Mouse (Mus musculus): ENCODE results near the gene Rgs6. TPM values are rescaled to one million over a fixed set of nuclear protein-coding genes. Genes with fewer than 3 reads are reported as not detected.

The Rgs6 gene
- total RNA-seq, 2 experiments from 2014 or later, result 80.0 to 83.2 TPM

DNA sequence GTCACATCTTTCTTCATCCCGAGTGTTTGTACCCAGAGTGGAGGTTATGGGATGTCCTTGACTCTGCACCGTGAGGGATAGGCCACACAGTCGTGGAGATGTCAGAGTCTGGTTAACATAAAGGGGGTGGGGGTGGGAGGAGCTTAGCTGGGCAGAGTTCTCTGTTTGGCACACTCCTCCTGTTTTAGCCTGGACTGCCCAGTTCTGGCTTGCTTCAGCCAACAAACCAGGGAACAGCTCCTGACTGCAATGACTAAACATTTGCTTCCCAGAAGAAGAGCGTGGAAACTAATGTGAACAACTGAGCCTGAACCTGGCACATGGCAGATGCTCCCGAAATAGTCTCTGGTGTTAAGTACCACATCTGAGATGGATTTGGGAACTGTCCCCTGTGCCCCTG, 575.6 kb downstream of the Rgs6 start:
- Histone ChIP-seq H3K4me3 (no peak overlapping the region), H3K27ac (no peak overlapping the region)
- no peak for DNase-seq (ENCODE audit: extremely low spot score in 1 of 2, low spot score in 2 of 2)
- intact Hi-C loops (cut with DNase I), result loop anchor here (2.0 kb wide), 1 partner anchor 325 kb away; no protein-coding TSS in a partner anchor
- TF ChIP-seq CTCF (IDR thresholded peaks at IDR 0.05), result no peak

DNA sequence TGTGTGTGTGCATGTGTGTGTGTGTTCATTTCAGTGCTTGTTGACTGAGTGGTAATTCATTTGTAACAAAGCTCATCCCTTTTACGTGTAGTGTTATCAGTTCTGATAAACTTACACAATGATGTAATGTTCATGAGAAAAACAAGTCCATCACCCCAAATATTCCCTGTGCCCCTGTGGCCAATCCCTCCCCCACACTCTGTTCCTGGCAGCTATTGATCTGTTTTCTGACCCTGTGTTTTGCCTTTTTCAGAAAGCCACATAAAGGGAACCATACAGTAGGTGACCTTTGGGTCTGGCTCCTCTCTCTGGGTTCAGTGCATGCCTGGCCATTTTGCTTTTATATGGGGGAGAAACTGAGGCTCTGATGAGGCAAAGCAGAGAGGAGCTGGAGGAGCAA, 577.0 kb downstream of the Rgs6 start:
- no peak for DNase-seq (ENCODE audit: extremely low spot score in 1 of 2, low spot score in 2 of 2)
- intact Hi-C loops (cut with DNase I), result loop anchor here (5.0 kb wide), 1 partner anchor 157 kb away; no protein-coding TSS in a partner anchor
- H3K27ac ChIP-seq, result no peak overlapping the region
- TF ChIP-seq CTCF (IDR thresholded peaks at IDR 0.05), result no peak
- no peak overlapping the region for H3K4me3 ChIP-seq

DNA sequence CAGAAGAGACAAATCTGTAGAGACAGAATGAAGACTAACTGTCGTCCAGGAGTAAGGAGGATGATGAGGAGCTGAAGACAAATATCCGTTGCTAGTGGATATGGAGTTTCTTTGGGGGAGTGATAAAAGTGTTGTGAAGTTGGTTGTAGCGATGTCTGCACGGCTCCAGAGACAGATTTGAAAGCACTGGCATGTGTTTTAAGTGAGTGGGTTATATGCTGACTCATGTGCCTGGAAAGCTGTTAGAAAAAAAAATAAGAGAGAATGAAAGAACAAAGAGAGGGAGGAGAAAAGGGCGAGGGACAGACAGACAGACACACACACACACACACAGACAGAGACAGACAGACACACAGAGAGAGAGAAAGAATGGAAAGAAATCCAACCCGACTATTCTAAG, 580.2 kb downstream of the Rgs6 start:
- Histone ChIP-seq H3K4me3 (no peak overlapping the region), H3K27ac (peak overlapping the region; percentile 65)
- intact Hi-C loops (cut with DNase I), result loop anchor here (2.0 to 5.0 kb wide), 2 partner anchors 154 to 318 kb away; partner anchors contain the start of gene Dpf3
- DNase-seq (ENCODE audit: extremely low spot score in 1 of 2, low spot score in 2 of 2), result no peak
- no peak for TF ChIP-seq CTCF (IDR thresholded peaks at IDR 0.05)

DNA sequence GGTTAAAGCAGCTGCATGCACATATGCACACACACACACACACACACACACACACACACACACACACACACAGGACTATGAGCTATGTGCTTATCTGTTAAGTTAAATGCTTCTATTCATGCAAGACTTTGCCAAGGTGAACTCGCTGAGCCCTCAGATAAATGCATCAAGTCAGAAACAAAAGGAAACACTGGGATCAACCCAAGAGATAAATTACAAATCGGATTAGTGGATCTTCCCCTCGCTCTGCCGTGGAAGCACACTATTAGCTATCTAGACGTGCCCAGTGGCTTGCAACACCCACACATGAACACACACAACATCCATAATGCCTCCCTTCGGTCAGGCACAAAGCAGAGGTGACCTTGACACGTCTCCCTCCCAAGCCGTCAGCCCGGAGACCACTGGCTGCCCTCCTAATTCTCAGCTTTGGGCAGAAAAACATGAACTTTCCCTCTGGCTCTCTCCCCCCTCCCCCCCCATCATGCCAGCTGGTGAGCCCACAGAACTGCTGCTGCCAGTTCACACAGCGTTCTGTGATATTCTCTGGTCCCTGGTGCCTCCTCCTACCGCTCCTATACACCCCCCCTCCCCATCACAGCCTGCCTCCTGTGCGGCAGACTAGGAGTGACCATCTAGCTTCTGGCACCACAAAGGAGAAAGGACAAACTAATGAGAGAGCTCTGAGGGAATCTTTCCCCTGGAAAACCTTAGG, 581.6 kb downstream of the Rgs6 start:
- no peak for TF ChIP-seq CTCF (IDR thresholded peaks at IDR 0.05)
- H3K4me3 ChIP-seq, result no peak overlapping the region
- H3K27ac ChIP-seq, result peak overlapping the region; percentile 85
- DNase-seq (ENCODE audit: extremely low spot score in 1 of 2, low spot score in 2 of 2), result peak in 1 of 2 experiments; percentile 48
- intact Hi-C loops (cut with DNase I), result loop anchor here (2.0 to 5.0 kb wide), 2 partner anchors 153 to 317 kb away; partner anchors contain the start of gene Dpf3

- no peak for DNase-seq (ENCODE audit: extremely low spot score in 1 of 2, low spot score in 2 of 2)
- TF ChIP-seq CTCF (IDR thresholded peaks at IDR 0.05), result no peak
- intact Hi-C loops (cut with DNase I), result no loop called here
- H3K4me3 ChIP-seq, result no peak overlapping the region
- peak overlapping the region; percentile 25; the same call in 1 of the 2 replicates for H3K27ac ChIP-seq
Measured at GRCm38 (mm10) chr12:83178770-83179169, 590.7 kb downstream of the Rgs6 start.

- no peak overlapping the region for H3K27ac ChIP-seq
- intact Hi-C loops (cut with DNase I), result no loop called here
- DNase-seq (ENCODE audit: extremely low spot score in 1 of 2, low spot score in 2 of 2), result no peak
- no peak overlapping the region for H3K4me3 ChIP-seq
- TF ChIP-seq CTCF (IDR thresholded peaks at IDR 0.05), result no peak
Measured at GRCm38 (mm10) chr12:83179860-83180259, 591.8 kb downstream of the Rgs6 start.

GRCm38 (mm10) chr12:83180561-83180960, 592.5 kb downstream of the Rgs6 start:
- no peak for TF ChIP-seq CTCF (IDR thresholded peaks at IDR 0.05)
- Histone ChIP-seq H3K27ac (no peak overlapping the region), H3K4me3 (no peak overlapping the region)
- intact Hi-C loops (cut with DNase I), result no loop called here
- DNase-seq (ENCODE audit: extremely low spot score in 1 of 2, low spot score in 2 of 2), result no peak

DNA sequence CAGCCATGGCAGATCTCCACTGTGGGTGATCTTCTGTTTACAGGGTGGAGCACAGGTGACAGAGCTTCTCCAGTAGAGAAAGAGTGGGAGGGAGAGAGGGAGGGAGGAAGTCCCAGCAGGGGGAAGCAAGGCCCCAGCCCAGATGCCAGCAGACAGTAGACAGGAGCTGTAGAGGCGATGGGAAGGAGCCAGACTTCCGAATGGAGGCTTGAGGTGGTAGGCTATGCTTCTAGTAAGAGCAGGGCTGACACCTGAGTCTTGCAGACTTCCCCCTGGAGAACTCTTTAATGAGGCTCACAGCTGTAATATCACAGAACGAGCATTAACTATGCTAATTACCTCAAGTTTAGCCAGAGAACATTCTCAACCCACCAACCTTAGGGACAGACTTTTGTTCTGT, 613.6 kb downstream of the Rgs6 start:
- Histone ChIP-seq H3K27ac (no peak overlapping the region), H3K4me3 (no peak overlapping the region)
- intact Hi-C loops (cut with DNase I), result no loop called here
- no peak for TF ChIP-seq CTCF (IDR thresholded peaks at IDR 0.05)
- no peak for DNase-seq (ENCODE audit: extremely low spot score in 1 of 2, low spot score in 2 of 2)

DNA sequence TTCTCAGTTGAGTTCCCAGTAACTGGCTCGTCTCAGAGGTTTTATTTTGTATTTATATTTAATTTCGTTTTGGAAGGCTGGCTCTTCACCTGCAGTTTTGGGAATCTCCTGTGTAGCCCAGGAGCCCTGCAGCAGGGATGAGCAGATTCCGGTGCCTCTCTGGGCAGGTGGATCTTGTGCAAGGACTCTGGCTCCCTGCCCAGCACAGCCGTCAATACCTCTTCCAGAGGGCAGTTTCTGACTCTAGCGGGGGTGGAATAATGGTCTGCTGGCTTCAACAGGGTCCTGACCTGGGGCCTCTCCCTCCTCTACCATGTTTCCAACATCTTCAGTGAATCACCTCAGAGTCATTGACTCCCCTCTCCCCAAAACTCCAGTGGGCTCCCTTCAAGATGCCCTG, 616.3 kb downstream of the Rgs6 start:
- TF ChIP-seq CTCF (IDR thresholded peaks at IDR 0.05), result no peak
- intact Hi-C loops (cut with DNase I), result no loop called here
- DNase-seq (ENCODE audit: extremely low spot score in 1 of 2, low spot score in 2 of 2), result no peak
- H3K27ac ChIP-seq, result no peak overlapping the region
- no peak overlapping the region for H3K4me3 ChIP-seq

GRCm38 (mm10) chr12:83206866-83207265, 618.8 kb downstream of the Rgs6 start:
- DNase-seq (ENCODE audit: extremely low spot score in 1 of 2, low spot score in 2 of 2), result no peak
- Histone ChIP-seq H3K4me3 (no peak overlapping the region), H3K27ac (no peak overlapping the region)
- no peak for TF ChIP-seq CTCF (IDR thresholded peaks at IDR 0.05)
- intact Hi-C loops (cut with DNase I), result no loop called here

GRCm38 (mm10) chr12:83207481-83207880, 619.4 kb downstream of the Rgs6 start:
- no peak for DNase-seq (ENCODE audit: extremely low spot score in 1 of 2, low spot score in 2 of 2)
- Histone ChIP-seq H3K27ac (no peak overlapping the region), H3K4me3 (no peak overlapping the region)
- intact Hi-C loops (cut with DNase I), result no loop called here
- no peak for TF ChIP-seq CTCF (IDR thresholded peaks at IDR 0.05)

DNA sequence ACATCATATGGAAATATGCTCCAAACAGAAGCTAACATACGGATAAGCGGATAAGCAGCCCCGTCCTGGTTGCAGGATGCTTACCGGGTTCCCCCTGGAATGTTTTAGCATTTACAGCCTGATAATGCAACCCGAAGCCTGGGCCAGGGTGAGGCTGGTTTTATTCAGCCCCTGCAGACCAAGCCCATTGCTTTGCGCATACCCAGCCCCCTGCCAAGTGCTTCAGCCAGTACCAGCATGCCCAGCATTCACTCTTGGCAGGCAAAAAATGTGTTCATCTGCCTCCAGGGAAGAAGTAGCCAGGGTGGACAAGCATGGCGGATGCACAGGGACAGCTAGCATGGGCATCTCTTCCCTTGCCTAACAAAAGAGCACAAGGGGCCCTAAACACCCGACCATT, 619.9 kb downstream of the Rgs6 start:
- intact Hi-C loops (cut with DNase I), result no loop called here
- DNase-seq (ENCODE audit: extremely low spot score in 1 of 2, low spot score in 2 of 2), result no peak

GRCm38 (mm10) chr12:83208841-83209240, 620.7 kb downstream of the Rgs6 start:
- Histone ChIP-seq H3K27ac (no peak overlapping the region), H3K4me3 (no peak overlapping the region)
- no peak for DNase-seq (ENCODE audit: extremely low spot score in 1 of 2, low spot score in 2 of 2)
- no peak for TF ChIP-seq CTCF (IDR thresholded peaks at IDR 0.05)
- intact Hi-C loops (cut with DNase I), result no loop called here

More for the DNA sequence above, 619.9 kb downstream of the Rgs6 start:
- no peak for TF ChIP-seq CTCF (IDR thresholded peaks at IDR 0.05)
- H3K4me3 ChIP-seq, result no peak overlapping the region
- no peak overlapping the region for H3K27ac ChIP-seq

All from left cerebral cortex, adult 2 months (tissue).